Mouse (Mus musculus) heart, postnatal 0 days (tissue): Measurements from ENCODE around the gene Thada. TPM values are rescaled to one million over a fixed set of nuclear protein-coding genes. Genes with fewer than 3 reads are reported as not detected.
A peak's percentile ranks its signal among the peaks of the same experiment; 100 is the strongest.

Experiments used
- ATAC-seq: fragments of 200-750 bp; cut with Nextera tagmentation; 2 replicates; pipeline ENCODE4 v1.8.0; 2017; ENCODE audit warnings: low read depth, moderate number of reproducible peaks, moderate library complexity; ENCODE audit not compliant: insufficient read depth
- DNase-seq: peaks from one replicate; pipeline ENCODE4 v3.0.0-alpha.2; 2016; ENCODE audit warnings: low spot score
- H3K27ac ChIP-seq: fragments of 300-500 bp; sonication (generic); 2 replicates; pipeline ENCODE4 v1.5.1; 2014; ENCODE audit warnings: low read depth, mild to moderate bottlenecking
- H3K27me3 ChIP-seq: fragments of 300-500 bp; sonication (generic); 2 replicates; pipeline ENCODE4 v1.6.1; 2014; ENCODE audit warnings: low read length, mixed read lengths; ENCODE audit not compliant: control insufficient read depth, insufficient read depth
- H3K36me3 ChIP-seq: fragments of 300-500 bp; sonication (generic); replicated peaks from 2 replicates; pipeline ENCODE4 v1.6.1; 2014; ENCODE audit warnings: low read length, mixed read lengths; ENCODE audit not compliant: control insufficient read depth, insufficient read depth
- H3K4me1 ChIP-seq: fragments of 300-500 bp; sonication (generic); 2 replicates; pipeline ENCODE4 v1.6.1; 2014; ENCODE audit warnings: antibody characterized with exemption; ENCODE audit not compliant: control insufficient read depth, insufficient read depth
- H3K4me2 ChIP-seq: fragments of 300-500 bp; sonication (generic); 2 replicates; pipeline ENCODE4 v1.6.1; 2014; ENCODE audit warnings: low read depth, mild to moderate bottlenecking, low read length, moderate library complexity
- H3K4me3 ChIP-seq: fragments of 300-500 bp; sonication (generic); 2 replicates; pipeline ENCODE4 v1.5.1; 2014; ENCODE audit warnings: low read depth, low read length
- H3K9ac ChIP-seq: fragments of 300-500 bp; sonication (generic); replicated peaks from 2 replicates; pipeline ENCODE4 v1.6.1; 2014; ENCODE audit warnings: low read depth, low read length, mixed read lengths
- H3K9me3 ChIP-seq: fragments of 300-500 bp; sonication (generic); replicated peaks from 2 replicates; pipeline ENCODE4 v1.6.1; 2016; ENCODE audit warnings: low read length; ENCODE audit not compliant: control insufficient read depth
- CTCF ChIP-seq: IDR thresholded peaks from 2 replicates; pipeline ENCODE4 v1.5.1; 2016; ENCODE audit warnings: antibody characterized with exemption, control low read depth, low read depth
- EP300 ChIP-seq: IDR thresholded peaks from 2 replicates; pipeline ENCODE4 v1.6.1; 2016; ENCODE audit warnings: antibody characterized with exemption, low read depth
- WGBS: fragments of 180-500 bp; shearing (Covaris S2); extraction: QIAGEN DNeasy Blood & Tissue Kit; methylation state at CpG from one replicate; pipeline ENCODE4 v1.1.7; 2014; 5-methylcytosine and 5-hydroxymethylcytosine counted together
- polyA plus RNA-seq: library from polyadenylated mRNA; unstranded; fragments of >200 nt; fragmentation: Nextera tagmentation; extraction: Ambion mirVana; gene quantifications from 2 replicates; pipeline ENCODE4 v1.2.1, GENCODE M21; 2015
- total RNA-seq: library from RNA; depleted of rRNA; stranded (reverse); fragments of >200 nt; gene quantifications from 2 replicates; pipeline ENCODE4 v1.2.3, GENCODE M21; 2014; ENCODE audit warnings: low replicate concordance

Thada gene
- total and polyA plus RNA-seq, 2 experiments from 2014 or later = 2.4 to 12.6 TPM

GRCm38 (mm10) chr17:84180715-84181501 lies 285.1 kb downstream of the Thada start:
- H3K4me2 ChIP-seq = peak overlapping the region; percentile 6; the same call in 1 of the 2 replicates
- H3K4me3 ChIP-seq = no peak overlapping the region
- no peak overlapping the region for H3K9ac ChIP-seq
- ATAC-seq (peak; percentile 50; the same call in 1 of the 2 replicates), DNase-seq (peak; percentile 52)
- peaks cover 9% of the 10 kb centered on the region for H3K4me1 ChIP-seq
- TF ChIP-seq CTCF (no peak), EP300 (no peak)
- WGBS = 36% methylated on average over 11 of the region's 11 CpGs
- H3K27ac ChIP-seq = peak overlapping the region; percentile 73
- no peaks in the 10 kb centered on the region for H3K9me3 ChIP-seq
- H3K36me3 ChIP-seq = peaks cover 9% of the 10 kb centered on the region
- H3K27me3 ChIP-seq = no peaks in the 10 kb centered on the region

- TF ChIP-seq EP300 (no peak), CTCF (no peak)
- H3K4me2 ChIP-seq = no peak overlapping the region
- H3K27me3 ChIP-seq = no peaks in the 10 kb centered on the region
- peak overlapping the region; percentile 73; the same call in 1 of the 2 replicates for H3K27ac ChIP-seq
- peaks cover 2% of the 10 kb centered on the region; the same call in 1 of the 2 replicates for H3K36me3 ChIP-seq
- no peak overlapping the region for H3K4me3 ChIP-seq
- WGBS = 82% methylated on average over 4 of the region's 4 CpGs
- no peak for DNase-seq
- 0 out of 2 replicates have a peak, but pooled peaks cover 4% of the 10 kb centered on the region for H3K9me3 ChIP-seq
- H3K9ac ChIP-seq = no peak overlapping the region
- peaks cover 9% of the 10 kb centered on the region for H3K4me1 ChIP-seq
- ATAC-seq = no peak
Measured at GRCm38 (mm10) chr17:84179973-84180365, 286.0 kb downstream of the Thada start.

GRCm38 (mm10) chr17:84179026-84179972 lies 286.7 kb downstream of the Thada start:
- 87% methylated on average over 17 of the region's 17 CpGs for WGBS
- Histone ChIP-seq H3K9me3 (0 out of 2 replicates have a peak, but pooled peaks cover 4% of the 10 kb centered on the region), H3K9ac (no peak overlapping the region), H3K4me3 (no peak overlapping the region), H3K4me1 (peaks cover 9% of the 10 kb centered on the region), H3K36me3 (no peaks in the 10 kb centered on the region), H3K27me3 (no peaks in the 10 kb centered on the region), H3K4me2 (no peak overlapping the region), H3K27ac (no peak overlapping the region; the same call in 1 of the 2 replicates)
- ATAC-seq = no peak
- DNase-seq = no peak
- TF ChIP-seq CTCF (no peak), EP300 (no peak)

- TF ChIP-seq EP300 (no peak), CTCF (no peak)
- ATAC-seq (no peak), DNase-seq (no peak)
- no peak overlapping the region for H3K27ac ChIP-seq
- H3K4me3 ChIP-seq = no peak overlapping the region
- H3K9me3 ChIP-seq = 0 out of 2 replicates have a peak, but pooled peaks cover 4% of the 10 kb centered on the region
- no peak overlapping the region for H3K4me2 ChIP-seq
- peaks cover 6% of the 10 kb centered on the region; the same call in 1 of the 2 replicates for H3K4me1 ChIP-seq
- 34% methylated on average over 8 of the region's 8 CpGs for WGBS
- H3K36me3 ChIP-seq = no peaks in the 10 kb centered on the region
- H3K27me3 ChIP-seq = no peaks in the 10 kb centered on the region
- no peak overlapping the region for H3K9ac ChIP-seq
Measured at GRCm38 (mm10) chr17:84177481-84177880, 288.5 kb downstream of the Thada start.

- no peak overlapping the region for H3K4me2 ChIP-seq
- 0 out of 2 replicates have a peak, but pooled peaks cover 4% of the 10 kb centered on the region for H3K9me3 ChIP-seq
- WGBS = 83% methylated on average over 7 of the region's 7 CpGs
- no peak overlapping the region for H3K9ac ChIP-seq
- ATAC-seq = no peak
- H3K4me1 ChIP-seq = peaks cover 6% of the 10 kb centered on the region; the same call in 1 of the 2 replicates
- no peaks in the 10 kb centered on the region for H3K36me3 ChIP-seq
- H3K27me3 ChIP-seq = no peaks in the 10 kb centered on the region
- H3K4me3 ChIP-seq = no peak overlapping the region
- no peak overlapping the region for H3K27ac ChIP-seq
- no peak for DNase-seq
- no peak for TF ChIP-seq CTCF
- no peak for TF ChIP-seq EP300
Measured at GRCm38 (mm10) chr17:84176446-84176845, 289.6 kb downstream of the Thada start.
